Mouse (Mus musculus): ENCODE results near the gene Srrm1. TPM values are rescaled to one million over a fixed set of nuclear protein-coding genes. Genes with fewer than 3 reads are reported as not detected.

Srrm1 gene
- polyA plus RNA-seq, 1 experiment from 2014 or later: 152 TPM

GRCm38 (mm10) chr4:135271881-135272616 lies 81.1 kb downstream of the Srrm1 start:
- Histone ChIP-seq H3K27ac (peak overlapping the region; percentile 99), H3K4me3 (peak overlapping the region; percentile 93), H3K36me3 (no peaks in the 10 kb centered on the region), H3K4me1 (replicated peaks) (peaks cover 47% of the 10 kb centered on the region), H3K9ac (peak overlapping the region; percentile 98), H3K9me3 (replicated peaks) (no peaks in the 10 kb centered on the region), H3K4me2 (peak overlapping the region; percentile 63), H3K27me3 (no peaks in the 10 kb centered on the region)
- under 1% methylated on average over 67 of the region's 67 CpGs for WGBS
- peak; percentile 25; the same call in 1 of the 2 replicates for ATAC-seq (replicated peaks; ENCODE audit: insufficient number of reproducible peaks, insufficient read depth, low FRiP score, low read depth)

GRCm38 (mm10) chr4:135271419-135271828 lies 81.7 kb downstream of the Srrm1 start:
- Histone ChIP-seq H3K4me1 (replicated peaks) (peaks cover 50% of the 10 kb centered on the region), H3K27me3 (no peaks in the 10 kb centered on the region), H3K4me3 (peak overlapping the region; percentile 93), H3K9ac (peak overlapping the region; percentile 98), H3K36me3 (no peaks in the 10 kb centered on the region), H3K27ac (peak overlapping the region; percentile 99), H3K9me3 (replicated peaks) (no peaks in the 10 kb centered on the region), H3K4me2 (peak overlapping the region; percentile 63)
- ATAC-seq (replicated peaks; ENCODE audit: insufficient number of reproducible peaks, insufficient read depth, low FRiP score, low read depth): no peak
- WGBS: 0% methylated on average over 20 of the region's 20 CpGs

Other genes starting within 250 kb of the Srrm1 start
- 0.14 and 0.77 TPM in 2 replicates for gene Runx3, start 232.7 kb downstream of the Srrm1 start, polyA plus RNA-seq (2015; fragmentation: Nextera tagmentation; extraction: Ambion mirVana)
- gene Clic4, start 80.5 kb downstream of the Srrm1 start, polyA plus RNA-seq (2015; fragmentation: Nextera tagmentation; extraction: Ambion mirVana): 252 and 254 TPM in 2 replicates
- 0.55 and 3.0 TPM in 2 replicates for gene Ncmap, start 44.9 kb upstream of the Srrm1 start, polyA plus RNA-seq (2015; fragmentation: Nextera tagmentation; extraction: Ambion mirVana)
- gene Rcan3, start 80.5 kb upstream of the Srrm1 start, polyA plus RNA-seq (2015; fragmentation: Nextera tagmentation; extraction: Ambion mirVana): 8.6 and 10.3 TPM in 2 replicates
- 0.34 and 0.43 TPM in 2 replicates for gene Stpg1, start 141.5 kb upstream of the Srrm1 start, polyA plus RNA-seq (2015; fragmentation: Nextera tagmentation; extraction: Ambion mirVana)
- gene Nipal3, start 141.7 kb upstream of the Srrm1 start, polyA plus RNA-seq (2015; fragmentation: Nextera tagmentation; extraction: Ambion mirVana): 4.1 and 5.2 TPM in 2 replicates
- 5.4 and 5.9 TPM in 2 replicates for gene Grhl3, start 220.3 kb upstream of the Srrm1 start, polyA plus RNA-seq (2015; fragmentation: Nextera tagmentation; extraction: Ambion mirVana)

Measured in heart, embryonic 15.5 days (tissue).